Mouse (Mus musculus) ovary, postnatal 10 days (tissue): Measurements from ENCODE around the gene Zfp37.
"Not testable (repeated sequence)": the region's sequence is repeated elsewhere in the genome, so short reads cannot be mapped to it uniquely, and the experiment has no call there.

Experiments
- DNase-seq: peaks from one replicate; pipeline ENCODE4 v3.0.0; 2022; ENCODE audit warnings: low spot score

The Zfp37 gene

DNA sequence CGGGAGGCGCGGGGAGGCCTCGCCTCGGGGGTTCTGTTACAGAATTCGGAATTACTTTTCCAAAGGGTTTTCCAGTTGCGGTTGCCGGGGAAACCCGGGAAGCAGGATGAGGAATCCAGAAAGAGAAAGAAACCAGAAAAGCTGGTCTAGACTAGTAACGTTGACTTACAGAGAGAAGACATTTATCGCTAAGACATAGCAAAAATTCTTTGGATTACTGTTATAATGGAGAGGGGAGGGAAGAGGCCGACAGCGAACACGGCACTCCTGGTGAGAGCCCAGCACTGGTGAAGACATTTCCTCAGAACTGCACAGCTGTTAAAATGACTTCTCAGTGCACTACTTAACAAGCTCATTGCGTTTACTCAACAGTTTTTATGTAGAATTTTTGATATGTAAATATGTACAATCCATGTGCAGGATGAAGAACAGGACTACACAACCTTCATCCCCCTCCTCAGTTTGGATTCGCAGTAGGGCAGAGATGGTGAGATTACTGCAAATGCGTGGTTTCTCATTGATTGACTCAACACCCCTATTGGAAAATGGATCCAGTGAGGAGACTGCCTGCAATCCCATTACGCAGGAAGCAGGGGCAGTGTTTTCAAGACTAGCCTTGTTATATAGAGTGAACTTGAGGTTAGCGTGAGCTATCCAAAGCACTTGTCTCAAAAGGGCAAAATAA, 22.0 kb downstream of the Zfp37 start:
- no peak for DNase-seq

DNA sequence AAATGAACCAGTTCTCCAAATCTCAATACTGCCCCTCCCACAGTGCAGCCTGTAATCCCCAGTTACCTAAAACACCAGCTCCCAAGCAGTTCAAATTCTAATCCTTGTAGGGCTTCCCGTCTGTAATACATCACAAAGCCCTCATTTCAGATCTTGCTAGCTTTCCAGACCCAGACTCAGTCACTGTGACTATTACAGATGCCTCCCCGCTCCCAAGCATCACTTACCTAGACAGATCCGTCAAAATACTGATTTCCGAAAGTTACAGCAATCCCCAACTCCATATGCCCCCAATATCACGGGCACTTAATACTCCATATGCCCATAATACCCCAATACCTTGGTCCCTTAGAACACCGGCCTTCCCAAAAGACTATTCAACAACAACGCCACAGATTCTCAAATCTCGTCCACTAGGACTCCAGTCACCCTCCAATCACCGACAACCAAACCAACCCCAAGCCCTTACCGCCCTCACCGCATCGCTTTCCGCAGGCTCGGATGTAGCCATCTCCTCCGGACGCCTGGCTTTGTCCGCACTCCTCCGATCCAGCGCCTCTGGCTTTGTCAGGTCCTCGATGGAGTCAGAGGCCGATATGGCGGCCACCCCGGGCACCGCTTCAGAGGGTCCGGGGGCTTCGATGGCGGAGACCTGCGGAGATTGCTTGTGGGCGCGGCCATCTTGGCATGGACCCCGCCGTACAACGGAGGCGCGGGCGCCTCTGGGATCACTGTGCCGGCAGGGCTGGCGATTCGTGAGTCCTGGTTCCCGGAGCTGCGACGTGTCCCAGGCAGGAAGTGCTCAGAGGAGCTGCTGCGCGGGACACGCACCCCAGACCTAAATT, 22.8 kb downstream of the Zfp37 start:
- DNase-seq = peak; percentile 91

DNA sequence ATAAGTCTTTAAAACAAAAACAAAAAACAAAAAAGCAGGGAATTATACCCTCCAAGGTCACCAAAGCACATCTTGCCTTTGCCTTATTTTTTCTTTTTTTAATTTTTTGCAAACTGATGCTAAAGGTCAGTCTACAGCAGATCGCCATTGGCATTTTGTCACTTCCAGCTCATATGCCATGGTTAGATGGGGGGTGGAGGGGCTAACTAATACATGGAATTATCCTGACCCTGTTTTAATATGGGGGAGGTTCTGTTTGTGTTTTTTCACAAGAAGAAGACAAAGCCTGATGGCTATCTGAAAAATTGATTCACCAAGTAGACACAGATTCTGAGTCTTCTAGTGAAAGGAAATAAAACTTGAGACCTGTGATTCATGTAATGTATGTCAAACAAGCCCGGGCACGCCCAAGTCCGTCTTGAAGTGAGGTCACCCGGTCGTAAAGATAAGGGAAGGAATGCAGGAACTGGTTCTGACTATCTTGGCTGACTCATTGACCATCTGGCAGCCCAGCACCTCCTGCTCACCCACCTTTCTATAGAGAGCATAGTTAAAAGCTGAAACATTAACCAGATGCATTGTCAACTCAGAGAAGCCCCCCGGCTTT, 30.8 kb downstream of the Zfp37 start:
- no peak for DNase-seq

DNA sequence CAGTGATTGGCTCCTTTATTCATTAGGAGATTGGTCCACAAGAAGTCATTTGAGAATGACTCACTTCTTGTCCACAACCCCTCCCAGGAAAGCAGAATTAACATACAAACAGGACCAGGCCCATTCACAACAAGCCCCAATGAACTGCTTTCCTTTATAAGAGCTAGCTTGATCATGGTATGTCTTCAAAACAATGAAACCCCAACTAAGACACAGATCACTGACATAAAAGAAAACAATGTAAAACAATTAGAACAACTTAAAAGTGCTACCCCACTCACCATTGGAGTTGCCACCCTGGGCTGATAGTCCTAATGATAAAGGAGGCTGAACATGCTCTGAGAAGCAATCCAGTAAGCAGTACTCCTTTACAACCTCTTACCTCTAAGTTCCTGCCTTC, 42.1 kb downstream of the Zfp37 start:
- no peak for DNase-seq

DNA sequence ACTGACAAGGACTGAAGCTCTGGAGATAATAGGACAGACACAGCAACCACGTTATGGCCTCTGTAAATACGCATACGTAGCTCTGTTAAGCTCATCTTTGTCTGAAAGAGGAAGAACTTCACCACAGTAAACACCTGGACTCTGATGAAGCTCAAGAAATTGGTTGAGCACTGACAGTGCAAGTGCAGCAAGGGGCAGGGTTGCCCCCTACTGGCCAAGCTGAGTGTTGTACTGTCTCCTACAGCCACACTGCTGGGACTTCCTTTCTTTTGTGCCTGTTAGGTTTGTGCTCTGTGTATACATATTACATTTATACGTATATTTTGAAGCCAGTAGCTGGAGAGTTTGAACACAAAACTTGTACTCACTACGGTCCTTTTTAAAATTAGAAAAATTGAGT, 53.6 kb downstream of the Zfp37 start:
- DNase-seq = no peak

DNA sequence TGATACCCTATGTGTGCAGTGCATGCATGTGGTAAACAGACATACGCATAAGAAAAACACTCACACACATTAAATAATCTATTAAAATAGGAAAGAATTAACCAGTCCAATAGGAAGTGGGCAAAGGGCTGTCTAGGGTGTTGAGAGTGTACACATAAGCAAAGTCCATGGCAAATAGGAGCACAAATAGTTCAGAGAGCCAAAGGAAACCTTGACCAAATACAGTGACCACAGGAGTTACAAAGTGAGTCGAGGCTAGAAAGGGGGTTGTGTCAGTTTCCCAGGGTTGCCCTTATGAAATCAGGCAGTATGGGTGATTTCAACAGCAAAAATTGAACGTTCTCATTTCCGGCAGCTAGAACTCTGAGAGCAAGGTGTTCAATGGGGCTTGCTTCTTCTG, 56.4 kb downstream of the Zfp37 start:
- DNase-seq = no peak

DNA sequence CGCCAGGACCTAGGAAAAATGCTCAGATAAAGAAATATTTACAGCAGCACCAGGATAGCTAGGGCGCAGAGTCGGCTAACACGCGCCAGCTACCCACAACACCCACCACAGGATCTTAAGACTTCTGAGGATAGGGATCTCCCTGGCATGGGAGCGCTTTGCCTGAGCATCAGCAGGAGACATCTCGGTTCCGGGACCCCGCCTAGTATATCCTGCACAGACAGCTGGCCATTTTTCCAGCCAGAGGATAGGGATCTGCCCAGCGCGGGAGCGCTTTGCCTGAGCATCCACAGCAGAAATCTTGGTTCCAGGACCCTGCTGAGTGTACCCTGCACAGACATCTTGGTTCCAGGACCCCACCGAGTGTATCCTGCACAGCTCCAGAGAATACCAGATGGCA, 63.2 kb downstream of the Zfp37 start:
- not testable (repeated sequence) for DNase-seq

DNA sequence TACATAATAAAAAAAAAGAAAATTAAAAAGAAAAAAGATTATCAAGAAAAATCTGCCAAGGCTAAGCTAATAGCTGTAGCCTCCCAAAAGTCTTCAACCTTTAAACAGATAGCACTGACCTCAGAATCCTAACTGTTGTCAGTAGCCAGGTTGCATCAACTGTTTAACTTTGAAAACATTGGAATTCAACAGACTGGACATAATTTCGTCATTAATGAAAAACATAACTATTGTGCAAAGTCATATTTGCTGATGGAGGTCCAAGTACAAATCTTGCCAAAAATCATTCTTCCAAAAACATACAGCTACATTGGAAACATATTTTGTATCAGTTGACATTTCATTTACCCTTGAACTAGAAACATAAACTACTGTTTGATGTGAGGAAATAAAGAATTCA, 72.4 kb downstream of the Zfp37 start:
- DNase-seq = no peak

DNA sequence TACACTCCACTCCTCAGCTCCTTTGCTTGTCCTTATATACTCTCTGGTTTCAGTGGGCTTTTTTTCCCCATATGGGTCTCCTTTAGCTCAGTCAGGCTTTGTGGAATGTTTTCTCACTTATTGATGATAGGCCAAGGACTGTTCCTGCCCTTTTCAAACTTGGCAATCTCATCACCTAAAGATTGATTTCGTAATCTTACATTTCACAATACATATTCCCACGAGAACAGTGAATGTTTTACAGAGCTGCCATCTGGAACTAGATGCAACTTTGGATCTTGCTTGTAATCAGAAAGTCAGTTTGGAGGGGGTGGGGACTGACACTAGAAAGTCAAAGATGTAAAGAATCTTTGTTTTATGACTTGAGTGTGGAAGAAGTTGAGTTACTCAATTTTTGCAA, 80.0 kb downstream of the Zfp37 start, which contains the start of gene Mup21:
Gene Mup21 (minus strand): TSS at position 53 of the 400 bp plus-strand sequence.
- no peak for DNase-seq
